Mouse (Mus musculus) CD4-positive naive resting alpha-beta T cell, adult 76 days (primary cell): ENCODE results near the gene Gm10719. TPM values are rescaled to one million over a fixed set of nuclear protein-coding genes. Genes with fewer than 3 reads are reported as not detected.

Experiments
- total RNA-seq: library from RNA; stranded (reverse); gene quantifications from one replicate; pipeline ENCODE4 v1.2.4, GENCODE M21; 2023

Gm10719 gene
- 3.0 TPM for total RNA-seq

DNA sequence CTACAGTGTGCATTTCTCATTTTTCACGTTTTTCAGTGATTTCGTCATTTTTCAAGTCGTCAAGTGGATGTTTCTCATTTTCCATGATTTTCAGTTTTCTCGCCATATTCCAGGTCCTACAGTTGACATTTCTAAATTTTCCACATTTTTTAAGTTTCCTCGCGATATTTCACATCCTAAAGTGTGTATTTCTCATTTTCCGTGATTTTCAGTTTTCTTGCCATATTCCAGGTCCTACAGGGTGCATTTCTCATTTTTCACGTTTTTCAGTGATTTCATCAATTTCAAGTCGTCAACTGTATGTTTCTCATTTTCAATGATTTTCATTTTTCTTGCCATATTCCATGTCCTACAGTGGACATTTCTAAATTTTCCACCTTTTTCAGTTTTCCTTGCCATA is at the start of gene Gm10719:
Gene Gm10719, plus strand, starts transcription at position 301 of the 400 bp plus-strand sequence.

DNA sequence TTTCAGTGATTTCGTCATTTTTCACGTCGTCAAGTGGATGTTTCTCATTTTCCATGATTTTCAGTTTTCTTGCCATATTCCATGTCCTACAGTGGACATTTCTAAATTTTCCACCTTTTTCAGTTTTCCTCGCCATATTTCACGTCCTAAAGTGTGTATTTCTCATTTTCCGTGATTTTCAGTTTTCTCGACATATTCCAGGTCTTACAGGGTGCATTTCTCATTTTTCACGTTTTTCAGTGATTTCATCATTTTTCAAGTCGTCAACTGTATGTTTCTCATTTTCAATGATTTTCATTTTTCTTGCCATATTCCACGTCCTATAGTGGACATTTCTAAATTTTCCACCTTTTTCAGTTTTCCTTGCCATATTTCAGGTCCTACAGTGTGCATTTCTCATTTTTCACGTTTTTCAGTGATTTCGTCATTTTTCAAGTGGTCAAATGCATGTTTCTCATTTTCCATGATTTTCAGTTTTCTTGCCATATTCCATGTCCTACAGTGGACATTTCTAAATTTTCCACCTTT is 16.7 kb upstream of the Gm10719 start, which contains the start of gene Gm10722:
Gene Gm10722, plus strand, starts transcription at position 478 of the 528 bp plus-strand sequence.

DNA sequence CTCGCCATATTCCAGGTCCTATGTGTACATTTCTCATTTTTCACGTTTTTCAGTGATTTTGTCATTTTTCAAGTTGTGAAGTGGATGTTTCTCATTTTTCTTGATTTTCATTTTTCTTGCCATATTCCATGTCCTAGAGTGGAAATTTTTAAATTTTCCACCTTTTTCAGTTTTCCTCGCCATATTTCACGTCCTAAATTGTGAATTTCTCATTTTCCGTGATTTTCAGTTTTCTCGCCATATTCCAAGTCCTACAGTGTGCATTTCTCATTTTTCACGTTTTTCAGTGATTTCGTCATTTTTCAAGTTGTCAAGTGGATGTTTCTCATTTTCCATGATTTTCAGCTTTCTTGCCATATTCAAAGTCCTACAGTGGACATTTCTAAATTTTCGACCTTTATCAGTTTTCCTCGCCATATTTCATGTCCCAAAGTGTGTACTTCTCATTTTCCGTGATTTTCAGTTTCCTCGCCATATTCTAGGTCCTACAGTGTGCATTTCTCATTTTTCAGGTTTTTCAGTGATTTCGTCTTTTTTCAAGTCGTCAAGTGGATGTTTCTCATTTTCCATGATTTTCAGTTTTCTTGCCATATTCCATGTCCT is 14.3 kb upstream of the Gm10719 start, which contains the start of gene Gm11168:
Gene Gm11168, plus strand, starts transcription at position 553 of the 603 bp plus-strand sequence.

DNA sequence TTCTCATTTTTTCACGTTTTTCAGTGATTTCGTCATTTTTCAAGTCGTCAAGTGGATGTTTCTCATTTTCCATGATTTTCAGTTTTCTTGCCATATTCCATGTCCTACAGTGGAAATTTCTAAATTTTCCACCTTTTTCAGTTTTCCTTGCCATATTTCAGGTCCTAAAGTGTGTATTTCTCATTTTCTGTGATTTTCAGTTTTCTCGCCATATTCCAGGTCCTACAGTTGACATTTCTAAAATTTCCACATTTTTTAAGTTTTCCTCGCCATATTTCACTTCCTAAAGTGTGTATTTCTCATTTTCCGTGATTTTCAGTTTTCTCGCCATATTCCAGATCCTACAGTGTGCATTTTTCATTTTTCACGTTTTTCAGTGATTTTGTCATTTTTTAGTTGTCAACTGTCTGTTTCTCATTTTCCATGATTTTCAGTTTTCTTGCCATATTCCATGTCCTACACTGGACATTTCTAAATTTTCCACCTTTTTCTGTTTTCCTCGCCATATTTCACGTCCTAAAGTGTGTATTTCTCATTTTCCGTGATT is 4.4 kb upstream of the Gm10719 start, which contains the start of gene Gm10721:
Gene Gm10721, plus strand, starts transcription at position 408 of the 547 bp plus-strand sequence.

DNA sequence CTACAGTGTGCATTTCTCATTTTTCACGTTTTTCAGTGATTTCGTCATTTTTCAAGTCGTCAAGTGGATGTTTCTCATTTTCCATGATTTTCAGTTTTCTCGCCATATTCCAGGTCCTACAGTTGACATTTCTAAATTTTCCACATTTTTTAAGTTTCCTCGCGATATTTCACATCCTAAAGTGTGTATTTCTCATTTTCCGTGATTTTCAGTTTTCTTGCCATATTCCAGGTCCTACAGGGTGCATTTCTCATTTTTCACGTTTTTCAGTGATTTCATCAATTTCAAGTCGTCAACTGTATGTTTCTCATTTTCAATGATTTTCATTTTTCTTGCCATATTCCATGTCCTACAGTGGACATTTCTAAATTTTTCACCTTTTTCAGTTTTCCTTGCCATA is 1.9 kb upstream of the Gm10719 start, which contains the start of gene Gm10720:
Gene Gm10720, plus strand, starts transcription at position 301 of the 400 bp plus-strand sequence.

DNA sequence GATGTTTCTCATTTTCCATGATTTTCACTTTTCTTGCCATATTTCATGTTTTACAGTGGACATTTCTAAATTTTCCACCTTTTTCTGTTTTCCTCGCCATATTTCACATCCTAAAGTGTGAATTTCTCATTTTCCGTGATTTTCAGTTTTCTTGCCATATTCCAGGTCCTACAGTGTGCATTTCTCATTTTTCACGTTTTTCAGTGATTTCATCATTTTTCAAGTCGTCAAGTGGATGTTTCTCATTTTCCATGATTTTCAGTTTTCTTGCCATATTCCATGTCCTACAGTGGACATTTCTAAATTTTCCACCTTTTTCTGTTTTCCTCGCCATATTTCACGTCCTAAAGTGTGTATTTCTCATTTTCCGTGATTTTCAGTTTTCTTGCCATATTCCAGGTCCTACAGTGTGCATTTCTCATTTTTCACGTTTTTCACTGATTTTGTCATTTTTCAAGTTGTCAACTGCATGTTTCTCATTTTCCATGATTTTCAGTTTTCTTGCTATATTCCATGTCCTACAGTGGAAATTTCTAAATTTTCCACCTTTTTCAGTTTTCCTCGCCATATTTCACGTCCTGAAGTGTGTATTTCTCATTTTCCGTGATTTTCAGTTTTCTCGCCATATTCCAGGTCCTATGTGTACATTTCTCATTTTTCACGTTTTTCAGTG is 6.2 kb downstream of the Gm10719 start, which contains the start of gene Gm10718:
Gene Gm10718, plus strand, starts transcription at position 236 of the 673 bp plus-strand sequence.

DNA sequence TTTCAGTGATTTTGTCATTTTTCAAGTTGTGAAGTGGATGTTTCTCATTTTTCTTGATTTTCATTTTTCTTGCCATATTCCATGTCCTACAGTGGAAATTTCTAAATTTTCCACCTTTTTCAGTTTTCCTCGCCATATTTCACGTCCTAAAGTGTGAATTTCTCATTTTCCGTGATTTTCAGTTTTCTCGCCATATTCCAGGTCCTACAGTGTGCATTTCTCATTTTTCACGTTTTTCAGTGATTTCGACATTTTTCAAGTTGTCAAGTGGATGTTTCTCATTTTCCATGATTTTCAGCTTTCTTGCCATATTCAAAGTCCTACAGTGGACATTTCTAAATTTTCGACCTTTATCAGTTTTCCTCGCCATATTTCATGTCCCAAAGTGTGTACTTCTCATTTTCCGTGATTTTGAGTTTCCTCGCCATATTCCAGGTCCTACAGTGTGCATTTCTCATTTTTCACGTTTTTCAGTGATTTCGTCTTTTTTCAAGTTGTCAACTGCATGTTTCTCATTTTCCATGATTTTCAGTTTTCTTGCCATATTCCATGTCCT is 7.8 kb downstream of the Gm10719 start, which contains the start of gene Gm10717:
Gene Gm10717, plus strand, starts transcription at position 506 of the 556 bp plus-strand sequence.

DNA sequence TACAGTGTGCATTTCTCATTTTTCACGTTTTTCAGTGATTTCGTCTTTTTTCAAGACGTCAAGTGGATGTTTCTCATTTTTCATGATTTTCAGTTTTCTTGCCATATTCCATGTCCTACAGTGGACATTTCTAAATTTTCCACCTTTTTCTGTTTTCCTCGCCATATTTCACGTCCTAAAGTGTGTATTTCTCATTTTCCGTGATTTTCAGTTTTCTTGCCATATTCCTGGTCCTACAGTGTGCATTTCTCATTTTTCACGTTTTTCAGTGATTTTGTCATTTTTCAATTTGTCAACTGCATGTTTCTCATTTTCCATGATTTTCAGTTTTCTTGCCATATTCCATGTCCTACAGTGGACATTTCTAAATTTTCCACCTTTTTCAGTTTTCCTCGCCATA is 17.1 kb downstream of the Gm10719 start, which contains the start of gene Gm17535:
Gene Gm17535, plus strand, starts transcription at position 301 of the 400 bp plus-strand sequence.

DNA sequence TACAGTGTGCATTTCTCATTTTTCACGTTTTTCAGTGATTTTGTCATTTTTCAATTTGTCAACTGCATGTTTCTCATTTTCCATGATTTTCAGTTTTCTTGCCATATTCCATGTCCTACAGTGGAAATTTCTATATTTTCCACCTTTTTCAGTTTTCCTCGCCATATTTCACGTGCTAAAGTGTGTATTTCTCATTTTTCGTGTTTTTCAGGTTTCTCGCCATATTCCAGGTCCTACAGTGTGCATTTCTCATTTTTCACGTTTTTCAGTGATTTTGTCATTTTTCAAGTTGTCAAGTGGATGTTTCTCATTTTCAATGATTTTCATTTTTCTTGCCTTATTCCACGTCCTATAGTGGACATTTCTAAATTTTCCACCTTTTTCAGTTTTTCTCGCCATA is 19.4 kb downstream of the Gm10719 start, which contains the start of gene Gm10715:
Gene Gm10715, plus strand, starts transcription at position 301 of the 400 bp plus-strand sequence.

Other genes with a start within 250 kb of the Gm10719 start
- gene Gm10722, start 16.5 kb upstream of the Gm10719 start, total RNA-seq: not detected
- gene Gm11168, start 14.1 kb upstream of the Gm10719 start, total RNA-seq: not detected
- gene Gm10721, start 4.3 kb upstream of the Gm10719 start, total RNA-seq: 1.1 TPM
- not detected for gene Gm10720, start 1.8 kb upstream of the Gm10719 start, total RNA-seq
- gene Gm10718, start 6.1 kb downstream of the Gm10719 start, total RNA-seq: 5.8 TPM
- not detected for gene Gm10717, start 8.0 kb downstream of the Gm10719 start, total RNA-seq
- not detected for gene Gm17535, start 17.2 kb downstream of the Gm10719 start, total RNA-seq
- not detected for gene Gm10715, start 19.5 kb downstream of the Gm10719 start, total RNA-seq